Mouse (Mus musculus) midbrain, postnatal 0 days (tissue): ENCODE results near the gene Zfp366. TPM values are rescaled to one million over a fixed set of nuclear protein-coding genes. Genes with fewer than 3 reads are reported as not detected.

Experiments used
- ATAC-seq: fragments of 200-750 bp; cut with Nextera tagmentation; 2 replicates; pipeline ENCODE4 v1.8.0; 2017; ENCODE audit warnings: moderate number of reproducible peaks, mild to moderate bottlenecking, moderate TSS enrichment, moderate library complexity; ENCODE audit not compliant: low FRiP score
- DNase-seq: peaks from one replicate; pipeline ENCODE4 v3.0.0-alpha.2; 2015; ENCODE audit warnings: low spot score
- H3K27ac ChIP-seq: fragments of 300-500 bp; sonication (generic); 2 replicates; pipeline ENCODE4 v1.5.1; 2014; ENCODE audit warnings: low read depth, mild to moderate bottlenecking, low read length, mixed read lengths
- H3K27me3 ChIP-seq: fragments of 300-500 bp; sonication (generic); 2 replicates; pipeline ENCODE4 v1.6.1; 2014; ENCODE audit warnings: low read length, control low read depth, mixed read lengths; ENCODE audit not compliant: insufficient read depth
- H3K36me3 ChIP-seq: fragments of 300-500 bp; sonication (generic); 2 replicates; pipeline ENCODE4 v1.6.1; 2014; ENCODE audit warnings: low read length, control low read depth, mixed read lengths; ENCODE audit not compliant: insufficient read depth
- H3K4me1 ChIP-seq: fragments of 300-500 bp; sonication (generic); 2 replicates; pipeline ENCODE4 v1.6.1; 2014; ENCODE audit warnings: mild to moderate bottlenecking, control low read depth, antibody characterized with exemption, low read length, mixed read lengths; ENCODE audit not compliant: insufficient read depth
- H3K4me2 ChIP-seq: fragments of 300-500 bp; sonication (generic); 2 replicates; pipeline ENCODE4 v1.6.1; 2014; ENCODE audit warnings: low read depth, mild to moderate bottlenecking, low read length, mixed read lengths; ENCODE audit not compliant: poor library complexity, severe bottlenecking
- H3K4me3 ChIP-seq: fragments of 300-500 bp; sonication (generic); 2 replicates; pipeline ENCODE4 v1.5.1; 2014; ENCODE audit warnings: low read depth, mild to moderate bottlenecking, low read length, moderate library complexity
- H3K9ac ChIP-seq: fragments of 300-500 bp; sonication (generic); replicated peaks from 2 replicates; pipeline ENCODE4 v1.6.1; 2014; ENCODE audit warnings: mild to moderate bottlenecking, low read length, moderate library complexity, mixed read lengths; ENCODE audit not compliant: poor library complexity, severe bottlenecking
- H3K9me3 ChIP-seq: fragments of 300-500 bp; sonication (generic); 2 replicates; pipeline ENCODE4 v1.6.1; 2016; ENCODE audit warnings: low read length, control low read depth
- CTCF ChIP-seq: IDR thresholded peaks from 2 replicates; pipeline ENCODE4 v1.5.1; 2016; ENCODE audit warnings: antibody characterized with exemption, mild to moderate bottlenecking
- WGBS: fragments of 180-500 bp; shearing (Covaris S2); extraction: QIAGEN DNeasy Blood & Tissue Kit; methylation state at CpG from one replicate; pipeline ENCODE4 v1.1.7; 2014; 5-methylcytosine and 5-hydroxymethylcytosine counted together
- polyA plus RNA-seq: library from polyadenylated mRNA; unstranded; fragments of >200 nt; fragmentation: Nextera tagmentation; extraction: Ambion mirVana; gene quantifications from 2 replicates; pipeline ENCODE4 v1.2.1, GENCODE M21; 2015
- total RNA-seq: library from RNA; depleted of rRNA; stranded (reverse); fragments of >200 nt; gene quantifications from 2 replicates; pipeline ENCODE4 v1.2.3, GENCODE M21; 2014

Gene Zfp366
- total and polyA plus RNA-seq, 2 experiments from 2014 or later: 0.30 to 1.9 TPM

- H3K9me3 ChIP-seq: no peaks in the 10 kb centered on the region
- ATAC-seq: no peak
- H3K4me3 ChIP-seq: no peak overlapping the region
- no peak overlapping the region for H3K4me2 ChIP-seq
- H3K4me1 ChIP-seq: no peaks in the 10 kb centered on the region
- H3K9ac ChIP-seq: no peak overlapping the region
- DNase-seq: no peak
- H3K27ac ChIP-seq: no peak overlapping the region
- WGBS: 94% methylated on average over 9 of the region's 9 CpGs
- no peaks in the 10 kb centered on the region for H3K36me3 ChIP-seq
- H3K27me3 ChIP-seq: no peaks in the 10 kb centered on the region
- TF ChIP-seq CTCF: no peak
Measured at GRCm38 (mm10) chr13:99207214-99207613, 22.6 kb downstream of the Zfp366 start.

GRCm38 (mm10) chr13:99209859-99210258 lies 25.2 kb downstream of the Zfp366 start:
- Histone ChIP-seq H3K4me1 (no peaks in the 10 kb centered on the region), H3K9me3 (no peaks in the 10 kb centered on the region), H3K36me3 (no peaks in the 10 kb centered on the region), H3K27me3 (no peaks in the 10 kb centered on the region), H3K4me3 (no peak overlapping the region), H3K27ac (no peak overlapping the region), H3K9ac (no peak overlapping the region), H3K4me2 (no peak overlapping the region)
- ATAC-seq (no peak), DNase-seq (no peak)
- WGBS: 81% methylated on average over 5 of the region's 5 CpGs
- no peak for TF ChIP-seq CTCF

GRCm38 (mm10) chr13:99210837-99211236 lies 26.2 kb downstream of the Zfp366 start:
- WGBS: 79% methylated on average over 5 of the region's 5 CpGs
- TF ChIP-seq CTCF: no peak

GRCm38 (mm10) chr13:99212976-99213375 lies 28.4 kb downstream of the Zfp366 start:
- Histone ChIP-seq H3K4me3 (no peak overlapping the region), H3K27me3 (no peaks in the 10 kb centered on the region), H3K4me1 (no peaks in the 10 kb centered on the region), H3K27ac (no peak overlapping the region), H3K36me3 (no peaks in the 10 kb centered on the region), H3K4me2 (no peak overlapping the region), H3K9me3 (no peaks in the 10 kb centered on the region), H3K9ac (no peak overlapping the region)
- WGBS: 56% methylated on average over 5 of the region's 5 CpGs
- ATAC-seq (no peak), DNase-seq (no peak)
- TF ChIP-seq CTCF: no peak

More at GRCm38 (mm10) chr13:99210837-99211236, 26.2 kb downstream of the Zfp366 start:
- Histone ChIP-seq H3K27me3 (no peaks in the 10 kb centered on the region), H3K9me3 (no peaks in the 10 kb centered on the region), H3K4me1 (no peaks in the 10 kb centered on the region), H3K4me2 (no peak overlapping the region), H3K9ac (no peak overlapping the region), H3K36me3 (no peaks in the 10 kb centered on the region), H3K4me3 (no peak overlapping the region), H3K27ac (no peak overlapping the region)
- no peak for ATAC-seq
- no peak for DNase-seq

GRCm38 (mm10) chr13:99216005-99216404 lies 31.4 kb downstream of the Zfp366 start:
- H3K4me3 ChIP-seq: no peak overlapping the region
- H3K4me1 ChIP-seq: no peaks in the 10 kb centered on the region
- H3K27ac ChIP-seq: no peak overlapping the region
- ATAC-seq (no peak), DNase-seq (no peak)
- H3K9me3 ChIP-seq: no peaks in the 10 kb centered on the region
- TF ChIP-seq CTCF: no peak
- no peak overlapping the region for H3K4me2 ChIP-seq
- WGBS: 57% methylated on average over 2 of the region's 2 CpGs
- H3K9ac ChIP-seq: no peak overlapping the region
- no peaks in the 10 kb centered on the region for H3K27me3 ChIP-seq
- no peaks in the 10 kb centered on the region for H3K36me3 ChIP-seq

- no peak for TF ChIP-seq CTCF
- DNase-seq: no peak
- H3K27me3 ChIP-seq: no peaks in the 10 kb centered on the region
- 16% methylated on average over 4 of the region's 4 CpGs for WGBS
- no peaks in the 10 kb centered on the region for H3K4me1 ChIP-seq
- no peaks in the 10 kb centered on the region for H3K9me3 ChIP-seq
- H3K27ac ChIP-seq: no peak overlapping the region
- no peak for ATAC-seq
- H3K36me3 ChIP-seq: no peaks in the 10 kb centered on the region
- no peak overlapping the region for H3K4me2 ChIP-seq
- no peak overlapping the region for H3K4me3 ChIP-seq
- H3K9ac ChIP-seq: no peak overlapping the region
Measured at GRCm38 (mm10) chr13:99217984-99218383, 33.4 kb downstream of the Zfp366 start.
